Mouse (Mus musculus): ENCODE measurements at regions not wholly inside any gene's neighbourhood (a gene's known extent, or its start where the extent isn't known, plus 50 kb on each side); places are given as distances from the start of the nearest gene placed in this dataset.

- TF ChIP-seq GATA4 (IDR thresholded peaks at IDR 0.05; ENCODE audit: insufficient replicate concordance, low read length): no peak
Measured at GRCm38 (mm10) chr10:17237918-17238850, 484.8 kb upstream of the Cited2 start.

GRCm38 (mm10) chr10:17248270-17248669 lies 474.7 kb upstream of the Cited2 start:
- TF ChIP-seq GATA4 (IDR thresholded peaks at IDR 0.05; ENCODE audit: insufficient replicate concordance, low read length): no peak

GRCm38 (mm10) chr10:17253040-17253439 lies 470.0 kb upstream of the Cited2 start:
- TF ChIP-seq GATA4 (IDR thresholded peaks at IDR 0.05; ENCODE audit: insufficient replicate concordance, low read length): no peak

- TF ChIP-seq GATA4 (IDR thresholded peaks at IDR 0.05; ENCODE audit: insufficient replicate concordance, low read length): no peak
Measured at GRCm38 (mm10) chr10:17260154-17260553, 462.9 kb upstream of the Cited2 start.

GRCm38 (mm10) chr10:17260615-17261014 lies 462.4 kb upstream of the Cited2 start:
- TF ChIP-seq GATA4 (IDR thresholded peaks at IDR 0.05; ENCODE audit: insufficient replicate concordance, low read length): no peak

- TF ChIP-seq GATA4 (IDR thresholded peaks at IDR 0.05; ENCODE audit: insufficient replicate concordance, low read length): no peak
Measured at GRCm38 (mm10) chr10:17261192-17261824, 461.7 kb upstream of the Cited2 start.

- no peak for TF ChIP-seq GATA4 (IDR thresholded peaks at IDR 0.05; ENCODE audit: insufficient replicate concordance, low read length)
Measured at GRCm38 (mm10) chr10:17261825-17262205, 461.2 kb upstream of the Cited2 start.

GRCm38 (mm10) chr10:17272646-17273045 lies 450.4 kb upstream of the Cited2 start:
- no peak for TF ChIP-seq GATA4 (IDR thresholded peaks at IDR 0.05; ENCODE audit: insufficient replicate concordance, low read length)

GRCm38 (mm10) chr10:17273855-17274254 lies 449.2 kb upstream of the Cited2 start:
- TF ChIP-seq GATA4 (IDR thresholded peaks at IDR 0.05; ENCODE audit: insufficient replicate concordance, low read length): no peak

GRCm38 (mm10) chr10:17275214-17275613 lies 447.8 kb upstream of the Cited2 start:
- no peak for TF ChIP-seq GATA4 (IDR thresholded peaks at IDR 0.05; ENCODE audit: insufficient replicate concordance, low read length)

- no peak for TF ChIP-seq GATA4 (IDR thresholded peaks at IDR 0.05; ENCODE audit: insufficient replicate concordance, low read length)
Measured at GRCm38 (mm10) chr10:17277911-17278310, 445.1 kb upstream of the Cited2 start.

- no peak for TF ChIP-seq GATA4 (IDR thresholded peaks at IDR 0.05; ENCODE audit: insufficient replicate concordance, low read length)
Measured at GRCm38 (mm10) chr10:17284858-17285257, 438.2 kb upstream of the Cited2 start.

GRCm38 (mm10) chr10:17287141-17287540 lies 435.9 kb upstream of the Cited2 start:
- TF ChIP-seq GATA4 (IDR thresholded peaks at IDR 0.05; ENCODE audit: insufficient replicate concordance, low read length): no peak

- no peak for TF ChIP-seq GATA4 (IDR thresholded peaks at IDR 0.05; ENCODE audit: insufficient replicate concordance, low read length)
Measured at GRCm38 (mm10) chr10:17288231-17288630, 434.8 kb upstream of the Cited2 start.

- no peak for TF ChIP-seq GATA4 (IDR thresholded peaks at IDR 0.05; ENCODE audit: insufficient replicate concordance, low read length)
Measured at GRCm38 (mm10) chr10:17292331-17292730, 430.7 kb upstream of the Cited2 start.

- TF ChIP-seq GATA4 (IDR thresholded peaks at IDR 0.05; ENCODE audit: insufficient replicate concordance, low read length): no peak
Measured at GRCm38 (mm10) chr10:17294440-17294839, 428.6 kb upstream of the Cited2 start.

All from liver, adult (tissue).